Mouse (Mus musculus) forelimb bud, embryonic 11.5 days (tissue): ENCODE results near the gene Dicer1.

Experiments
- DNase-seq: peaks from one replicate; pipeline ENCODE4 v3.0.0-alpha.2; 2012; ENCODE audit warnings: low read depth, low spot score

The Dicer1 gene

DNA sequence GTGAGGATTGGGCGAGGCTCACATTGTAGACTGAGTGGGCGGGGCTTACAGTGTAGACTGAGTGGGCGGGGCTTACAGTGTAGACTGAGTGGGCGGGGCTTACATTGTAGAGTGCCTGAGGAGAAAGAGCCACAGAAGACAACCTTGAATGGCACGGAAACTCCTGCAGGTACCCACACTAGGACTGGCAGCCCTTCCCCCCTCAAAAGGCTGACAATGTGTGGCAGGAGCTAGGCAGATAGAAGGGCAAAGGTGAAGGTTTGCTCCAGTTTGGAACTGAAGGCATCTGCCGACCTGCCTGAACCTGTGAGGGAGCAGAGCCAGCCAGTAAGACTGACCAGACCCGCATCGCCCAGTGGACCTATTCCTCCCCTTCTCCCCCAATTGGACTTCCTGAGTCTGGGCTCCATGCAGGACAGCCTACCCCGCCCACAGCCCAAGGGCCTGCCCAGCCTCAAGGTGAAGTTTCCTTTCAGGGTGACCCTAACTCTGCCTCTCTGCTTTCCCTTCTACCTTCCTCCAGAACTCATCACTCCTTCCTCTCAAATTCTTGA lies 74.3 kb downstream of the Dicer1 start:
- DNase-seq: no peak

DNA sequence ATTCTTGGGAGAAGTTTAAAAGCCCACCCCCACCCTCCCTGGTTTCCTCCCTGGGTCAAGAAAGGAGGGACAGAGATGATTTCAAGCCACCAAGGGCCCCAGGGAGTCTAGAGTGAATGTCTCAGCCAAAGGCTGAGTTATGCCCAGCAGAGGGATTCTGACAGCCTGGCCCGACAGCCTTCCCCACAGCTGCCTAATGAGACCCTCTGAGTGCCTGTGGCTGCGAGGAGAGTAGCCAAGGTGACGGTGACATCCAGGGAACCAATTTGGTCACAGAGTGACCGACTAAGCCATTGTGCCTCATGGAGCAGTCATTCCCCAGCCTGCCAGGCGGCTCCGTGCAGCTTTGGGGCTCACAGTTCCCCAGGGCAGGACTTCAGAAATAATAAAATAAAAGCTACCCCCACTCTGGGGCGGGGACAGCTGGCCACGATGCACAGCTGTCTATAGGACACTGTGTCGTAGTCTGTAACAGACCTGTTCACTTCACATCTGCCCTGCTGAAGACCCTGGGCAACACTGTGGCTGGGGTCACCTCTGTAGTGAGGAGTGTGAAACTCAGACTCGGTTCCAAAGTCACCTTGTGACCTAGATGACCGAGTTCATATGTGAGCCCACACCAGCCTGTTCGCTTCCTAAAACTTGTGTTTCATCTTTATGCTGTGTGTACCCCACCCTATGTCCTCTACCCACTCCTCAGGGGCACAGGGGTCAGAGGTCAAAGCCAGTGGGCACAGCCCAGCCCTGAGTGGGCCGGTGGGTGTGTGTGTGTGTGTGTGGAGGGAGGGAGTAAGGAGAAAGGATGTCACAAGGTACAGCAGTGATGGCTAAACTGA lies 75.0 kb downstream of the Dicer1 start:
- DNase-seq: peak; percentile 53

DNA sequence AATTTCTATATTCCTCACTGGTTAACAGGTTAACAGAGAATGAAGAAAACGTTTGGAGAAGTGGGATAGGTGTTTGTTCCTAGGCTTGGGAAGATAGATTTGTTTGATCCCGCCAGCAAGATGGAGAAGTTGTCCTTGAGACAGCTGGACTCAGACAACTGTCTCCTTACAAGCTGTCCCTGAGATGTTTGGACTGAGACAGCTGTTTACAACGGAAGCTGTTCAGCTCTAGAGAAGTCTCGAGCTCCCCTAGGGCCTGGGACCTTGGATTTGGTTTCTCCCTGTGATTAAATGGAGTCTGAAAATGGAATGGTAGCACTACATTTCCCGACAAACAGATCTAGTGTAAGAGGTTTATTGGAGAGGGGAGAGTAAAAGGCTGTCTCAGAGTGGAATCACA lies 78.8 kb downstream of the Dicer1 start:
- no peak for DNase-seq

DNA sequence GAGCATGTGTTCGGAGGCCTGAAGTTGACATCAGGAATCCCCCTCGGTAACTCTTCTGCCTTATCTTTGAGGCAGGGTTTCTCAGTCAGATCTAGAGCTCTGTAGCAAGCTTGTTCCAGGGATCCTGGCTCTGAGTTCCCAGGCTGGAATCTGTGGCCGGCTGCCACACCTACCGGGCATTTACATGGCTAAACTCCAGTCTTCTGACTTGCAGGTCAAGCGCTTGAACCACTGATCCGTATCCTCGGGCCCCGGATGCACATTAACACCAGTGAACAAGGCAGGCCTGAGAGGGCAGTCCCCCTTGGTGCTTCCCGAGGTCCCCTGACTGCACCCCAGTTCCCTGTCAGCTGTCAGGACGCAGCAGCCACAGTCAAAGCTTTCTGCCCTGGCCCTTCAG lies 79.3 kb downstream of the Dicer1 start:
- no peak for DNase-seq

DNA sequence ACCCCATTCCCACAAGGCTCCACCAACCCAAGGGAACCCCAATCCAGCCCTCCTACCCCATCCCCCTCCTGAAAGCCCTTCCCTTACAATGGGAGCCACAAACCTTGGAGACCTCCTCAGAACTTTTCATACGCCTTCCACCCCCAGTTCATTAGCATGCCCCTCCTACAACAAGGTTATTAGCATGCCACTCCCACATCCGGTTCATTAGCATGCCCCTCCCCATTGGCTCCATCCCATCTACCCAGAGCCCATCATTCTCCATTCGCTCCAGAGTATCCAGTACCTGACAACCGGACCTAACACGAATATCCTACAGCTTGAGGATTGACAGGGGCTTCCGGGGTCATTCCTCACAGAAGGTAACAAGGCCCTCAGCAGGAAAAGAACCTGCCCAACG lies 83.9 kb downstream of the Dicer1 start:
- DNase-seq: no peak

DNA sequence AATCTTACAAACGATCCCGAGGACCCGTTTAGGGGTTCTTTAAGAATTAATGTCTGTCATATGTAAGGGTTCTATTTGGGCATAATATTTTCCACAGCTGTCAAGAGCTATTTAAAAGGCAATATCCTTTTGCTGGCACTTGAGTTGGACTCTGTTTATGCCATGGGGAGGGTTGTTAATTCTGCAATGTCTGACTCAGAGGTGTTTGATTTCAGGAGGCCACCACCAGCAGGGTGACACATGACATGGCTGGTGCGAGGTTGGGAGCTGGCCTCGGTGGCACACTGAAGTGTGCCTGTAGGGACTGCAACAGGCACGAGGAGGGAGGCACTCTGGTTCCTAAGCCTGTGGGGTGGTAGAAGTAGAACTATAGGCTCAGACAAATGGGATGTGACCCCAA lies 85.8 kb downstream of the Dicer1 start:
- peak; percentile 54 for DNase-seq

DNA sequence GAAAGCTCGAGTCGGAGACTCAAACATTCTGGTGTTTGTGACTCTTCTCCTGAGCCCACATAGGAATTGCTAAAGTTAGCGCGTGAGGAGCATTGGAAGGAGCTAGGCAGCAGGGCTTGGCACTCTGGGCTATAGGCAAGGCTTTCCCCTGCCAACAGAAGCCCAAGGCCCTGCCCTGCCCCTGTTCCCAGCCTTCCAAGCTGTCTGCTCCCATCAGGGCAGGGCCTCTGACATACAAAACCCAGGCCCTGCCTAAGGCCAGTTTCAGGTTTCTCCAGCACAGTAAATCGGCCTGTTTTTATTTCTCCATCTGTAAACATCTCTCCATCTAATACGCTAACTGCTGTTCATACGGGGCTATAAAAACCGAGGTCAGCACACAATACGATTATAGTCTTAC lies 86.2 kb downstream of the Dicer1 start:
- no peak for DNase-seq

DNA sequence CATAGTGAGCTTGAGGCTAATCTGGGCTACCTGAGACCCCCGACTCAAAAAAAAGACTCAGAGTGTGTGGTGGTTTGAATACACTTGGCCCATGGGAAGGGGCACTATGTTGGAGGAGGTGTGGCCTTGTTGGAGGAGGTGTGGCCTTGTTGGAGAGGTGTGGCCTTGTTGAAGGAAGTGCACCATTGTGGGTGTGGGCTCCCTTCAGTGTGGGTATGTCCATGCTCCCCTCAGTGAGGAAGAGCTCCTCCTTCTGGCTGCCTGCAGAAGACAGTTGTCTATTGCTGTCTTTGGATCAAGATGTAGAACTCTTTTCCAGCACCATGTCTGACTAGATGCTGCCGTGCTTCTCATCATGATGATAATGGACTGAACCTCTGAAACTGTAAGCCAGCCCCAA lies 95.6 kb downstream of the Dicer1 start:
- DNase-seq: no peak

DNA sequence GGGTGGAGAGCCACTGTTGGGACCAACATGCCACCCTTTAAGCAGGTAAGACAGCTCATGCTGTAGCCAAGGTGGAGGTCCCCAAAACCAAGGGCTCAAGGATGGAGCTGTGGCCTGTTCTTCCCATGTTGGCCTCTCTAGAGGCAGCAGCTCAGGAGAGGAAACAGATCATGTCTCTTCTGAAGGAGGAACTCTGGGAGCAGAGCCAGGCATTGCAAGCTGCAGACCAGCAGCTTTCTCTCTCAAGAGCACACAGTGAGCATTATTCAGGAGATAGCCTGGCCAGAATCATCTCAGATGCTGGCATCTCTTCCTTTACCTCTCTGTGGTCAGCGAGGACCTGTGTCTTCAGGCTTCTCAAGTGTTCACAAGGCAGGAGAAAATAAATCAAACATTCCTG lies 96.7 kb downstream of the Dicer1 start:
- DNase-seq: no peak

DNA sequence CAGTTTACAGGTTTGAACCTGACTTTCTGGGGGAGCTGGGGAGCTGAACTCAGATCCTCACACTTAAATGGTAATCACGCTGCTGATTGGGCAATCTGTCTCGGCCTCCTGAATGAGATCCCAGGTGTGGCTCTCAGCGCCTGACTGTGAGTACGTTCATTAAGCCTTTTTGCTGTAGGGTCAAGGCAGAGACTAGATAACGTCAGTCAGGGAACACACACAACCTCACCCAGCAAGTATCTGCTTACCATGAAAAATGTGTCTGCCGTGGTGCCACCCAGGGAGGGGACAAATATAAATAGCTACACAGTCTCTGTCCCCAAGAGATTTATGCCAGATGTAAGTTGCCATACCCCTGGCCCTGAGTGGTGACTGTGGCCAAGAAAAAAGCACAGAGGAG lies 99.7 kb downstream of the Dicer1 start:
- no peak for DNase-seq

DNA sequence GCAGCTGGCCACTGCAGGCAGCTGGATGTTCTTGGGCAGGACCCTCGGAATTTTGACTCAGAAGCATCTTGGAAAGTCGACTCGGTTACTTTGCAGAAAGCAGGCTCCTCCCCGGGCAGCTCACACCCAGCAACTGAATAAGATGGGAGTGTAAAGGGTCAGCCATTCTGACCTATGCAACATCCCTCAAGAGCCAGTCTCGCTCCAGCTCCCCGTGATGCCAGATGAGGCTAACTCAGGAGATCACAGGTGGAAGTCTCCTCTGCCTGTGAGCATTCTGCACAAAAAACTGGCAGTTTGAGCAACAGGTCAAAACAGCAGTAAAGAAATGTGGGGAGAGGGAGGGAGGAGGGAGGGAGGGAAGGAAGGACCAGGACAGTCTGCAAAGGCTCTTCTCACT lies 100.5 kb downstream of the Dicer1 start:
- no peak for DNase-seq

DNA sequence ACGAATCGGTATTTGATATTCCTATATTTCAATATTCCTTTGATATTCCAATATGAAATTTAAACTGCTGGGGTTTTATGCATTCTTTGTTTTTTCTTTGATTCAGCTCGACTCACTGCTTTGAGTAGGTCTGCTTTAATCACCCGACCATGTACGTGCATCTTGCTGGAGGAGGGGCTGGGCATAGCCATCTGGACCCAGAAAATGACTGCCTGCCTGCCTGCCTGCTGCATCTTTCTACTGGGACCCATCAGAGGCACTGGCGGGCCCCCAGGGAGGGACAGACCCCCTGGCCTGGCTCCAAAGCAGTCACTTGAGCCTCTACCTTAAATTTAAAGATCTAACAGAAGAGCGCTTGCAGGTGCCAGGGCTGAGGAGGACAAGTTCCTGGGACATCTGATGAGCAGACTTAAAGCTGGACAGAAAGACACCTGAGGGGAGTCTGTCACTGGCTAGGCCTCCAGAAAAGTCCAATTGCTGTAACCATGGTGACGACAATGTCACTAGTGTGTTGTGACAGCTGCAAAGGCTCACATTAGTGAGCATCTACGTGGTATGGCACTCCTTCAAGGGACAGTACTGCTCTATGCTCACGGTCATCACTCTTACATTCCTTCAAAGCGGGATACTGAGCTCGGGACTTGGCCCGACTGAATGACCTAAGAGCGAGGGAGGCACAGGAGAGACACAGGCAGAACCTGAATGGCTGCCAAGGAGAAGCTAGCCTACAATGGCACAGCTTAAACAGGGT lies 101.1 kb downstream of the Dicer1 start:
- DNase-seq: no peak

DNA sequence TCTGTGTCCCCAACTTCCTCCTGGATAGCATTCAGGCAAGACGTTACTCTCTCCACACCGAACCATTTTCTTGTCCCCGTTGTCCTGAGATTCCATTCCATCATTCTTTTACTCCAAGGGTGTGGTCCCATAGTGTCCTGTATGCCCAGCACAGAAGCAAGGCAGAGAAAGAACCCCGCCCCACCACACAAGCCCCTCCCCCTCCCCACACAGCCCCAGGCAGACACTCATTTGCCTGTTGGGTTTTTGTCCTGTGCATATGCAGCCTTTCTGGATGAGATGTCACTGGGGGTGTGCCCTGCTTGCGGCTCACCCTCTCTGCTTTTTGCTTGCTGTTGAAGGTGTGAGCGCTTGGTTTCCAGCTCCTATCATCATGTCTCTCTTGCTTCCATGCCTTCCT lies 103.4 kb downstream of the Dicer1 start:
- DNase-seq: no peak

DNA sequence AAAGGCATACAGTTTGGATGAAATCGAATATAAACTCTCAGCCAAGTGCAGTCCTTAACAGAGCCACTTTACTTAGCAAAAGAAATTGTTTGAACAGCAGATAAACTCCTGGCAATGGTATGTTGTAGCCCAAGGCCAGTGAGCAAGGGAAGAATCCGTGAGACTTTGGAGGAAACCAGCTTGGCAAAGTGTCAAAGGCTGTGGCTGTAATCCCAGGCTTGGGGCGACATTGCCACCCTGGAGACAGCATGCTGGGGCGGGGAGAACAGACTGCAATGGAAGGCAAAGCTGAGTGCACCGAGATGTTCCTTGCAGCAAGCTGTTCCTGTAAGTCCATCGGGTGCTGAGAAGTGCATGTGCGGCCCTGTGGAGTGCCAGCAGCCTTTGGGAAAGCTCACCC lies 109.4 kb downstream of the Dicer1 start:
- no peak for DNase-seq

DNA sequence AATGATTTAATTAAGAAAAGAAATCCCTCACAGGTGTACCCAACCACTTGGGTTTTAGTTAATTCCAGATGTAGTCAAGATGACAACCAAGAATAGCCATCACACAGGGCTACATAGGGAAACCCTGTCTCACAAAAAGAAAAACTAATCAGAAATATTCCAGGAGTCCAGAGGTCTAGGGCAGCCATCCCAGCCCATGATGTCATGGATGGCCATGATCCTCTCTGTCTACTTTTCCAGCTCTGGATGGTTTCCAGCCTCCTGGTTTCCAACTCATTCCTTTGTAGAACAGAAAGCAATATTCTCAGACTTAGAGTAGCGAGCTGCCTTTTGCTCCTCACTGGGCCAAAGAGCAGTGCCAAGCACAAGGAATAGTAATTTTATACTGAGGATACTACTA lies 110.8 kb downstream of the Dicer1 start:
- DNase-seq: no peak

DNA sequence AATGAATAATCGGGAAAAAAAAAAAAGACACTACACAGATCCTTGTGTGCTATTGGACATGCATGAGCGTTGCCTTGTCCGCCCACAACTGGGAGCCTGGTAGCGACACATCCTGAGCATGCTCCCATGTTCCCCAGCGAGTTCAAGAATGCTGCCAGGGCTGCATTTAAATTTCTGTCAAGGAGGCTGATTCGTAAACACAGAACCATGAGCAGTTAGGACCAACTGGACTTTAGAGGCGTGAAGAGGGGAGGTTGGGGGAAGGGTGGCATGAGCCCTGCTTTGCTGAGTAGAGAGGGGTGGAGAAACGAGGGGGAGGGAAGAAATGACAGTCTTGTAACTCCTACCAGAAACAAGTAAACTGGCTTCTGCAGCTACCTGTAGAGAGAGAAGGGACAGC lies 113.6 kb downstream of the Dicer1 start:
- no peak for DNase-seq
